Mouse (Mus musculus) hindlimb bud, embryonic 11.5 days (tissue): Measurements from ENCODE around the gene Ephb2.

ENCODE experiments used
- DNase-seq: peaks from one replicate; pipeline ENCODE4 v3.0.0-alpha.2; 2012; ENCODE audit warnings: low read depth, low spot score; ENCODE audit errors: extremely low spot score

Gene Ephb2

GRCm38 (mm10) chr4:136802446-136802845, 33.3 kb downstream of the Ephb2 start:
- DNase-seq: no peak

DNA sequence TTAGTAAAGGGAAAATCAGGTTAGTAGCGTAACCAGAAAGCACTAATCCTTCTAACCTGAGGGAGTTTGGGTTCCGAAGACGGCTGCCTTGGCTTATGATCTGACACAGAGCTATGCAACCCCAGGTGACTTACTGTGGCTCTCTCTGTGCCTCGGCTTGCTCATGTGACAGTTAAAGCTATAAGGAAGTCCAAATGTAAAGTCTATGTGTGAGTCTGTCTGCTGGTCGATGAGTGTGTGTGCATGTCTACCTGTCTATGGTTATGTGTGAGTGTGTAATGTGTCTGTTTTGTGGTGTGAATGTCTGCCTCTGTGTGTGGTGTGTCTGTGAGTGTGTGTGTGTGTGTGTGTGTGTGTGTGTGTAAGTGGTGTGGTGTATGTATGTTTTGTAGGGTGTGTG, 33.8 kb downstream of the Ephb2 start:
- DNase-seq: no peak

- no peak for DNase-seq
Measured at GRCm38 (mm10) chr4:136801463-136801862, 34.3 kb downstream of the Ephb2 start.

GRCm38 (mm10) chr4:136800366-136800765, 35.4 kb downstream of the Ephb2 start:
- DNase-seq: no peak

GRCm38 (mm10) chr4:136797677-136798569, 37.9 kb downstream of the Ephb2 start:
- no peak for DNase-seq

DNA sequence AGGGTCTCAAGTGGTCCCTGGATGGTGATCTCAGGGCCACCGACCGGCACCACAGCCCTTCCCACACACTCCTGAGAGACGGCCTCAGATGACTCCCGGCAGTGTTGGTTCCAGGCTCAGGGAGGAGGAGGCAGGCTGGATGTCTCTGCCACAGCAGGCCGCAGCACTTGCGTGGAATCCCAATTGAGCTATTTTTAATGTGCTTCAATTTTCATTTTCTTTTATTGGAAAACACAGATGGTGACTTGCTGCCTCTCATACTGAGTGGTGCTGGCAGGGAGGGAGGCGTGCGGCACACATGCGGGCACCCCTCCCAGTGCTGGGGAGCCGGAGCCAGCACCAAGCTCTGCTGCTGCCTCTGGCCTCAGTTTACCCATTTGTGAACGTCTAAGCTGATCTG, 42.5 kb downstream of the Ephb2 start:
- DNase-seq: no peak

DNA sequence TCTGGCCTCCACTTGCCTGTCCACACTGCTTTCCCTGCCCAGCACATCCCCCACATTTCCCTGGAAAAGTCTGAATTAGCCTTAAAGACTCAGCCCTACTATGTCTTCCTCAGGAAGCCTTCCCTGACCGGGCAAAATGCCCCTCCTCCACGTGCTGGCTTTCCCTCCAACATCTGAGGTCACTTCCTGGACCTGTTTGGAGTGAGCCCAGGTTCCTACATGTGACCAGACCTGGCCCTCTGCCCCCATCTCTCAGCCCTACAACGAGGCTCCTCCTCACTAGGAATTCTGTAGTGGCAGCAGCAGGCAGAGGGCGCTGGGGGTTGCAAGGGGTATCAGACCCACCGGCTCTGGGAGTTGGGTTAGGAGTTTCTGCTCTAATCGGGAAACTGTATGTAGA, 46.0 kb downstream of the Ephb2 start:
- no peak for DNase-seq

GRCm38 (mm10) chr4:136787357-136787756, 48.4 kb downstream of the Ephb2 start:
- no peak for DNase-seq

DNA sequence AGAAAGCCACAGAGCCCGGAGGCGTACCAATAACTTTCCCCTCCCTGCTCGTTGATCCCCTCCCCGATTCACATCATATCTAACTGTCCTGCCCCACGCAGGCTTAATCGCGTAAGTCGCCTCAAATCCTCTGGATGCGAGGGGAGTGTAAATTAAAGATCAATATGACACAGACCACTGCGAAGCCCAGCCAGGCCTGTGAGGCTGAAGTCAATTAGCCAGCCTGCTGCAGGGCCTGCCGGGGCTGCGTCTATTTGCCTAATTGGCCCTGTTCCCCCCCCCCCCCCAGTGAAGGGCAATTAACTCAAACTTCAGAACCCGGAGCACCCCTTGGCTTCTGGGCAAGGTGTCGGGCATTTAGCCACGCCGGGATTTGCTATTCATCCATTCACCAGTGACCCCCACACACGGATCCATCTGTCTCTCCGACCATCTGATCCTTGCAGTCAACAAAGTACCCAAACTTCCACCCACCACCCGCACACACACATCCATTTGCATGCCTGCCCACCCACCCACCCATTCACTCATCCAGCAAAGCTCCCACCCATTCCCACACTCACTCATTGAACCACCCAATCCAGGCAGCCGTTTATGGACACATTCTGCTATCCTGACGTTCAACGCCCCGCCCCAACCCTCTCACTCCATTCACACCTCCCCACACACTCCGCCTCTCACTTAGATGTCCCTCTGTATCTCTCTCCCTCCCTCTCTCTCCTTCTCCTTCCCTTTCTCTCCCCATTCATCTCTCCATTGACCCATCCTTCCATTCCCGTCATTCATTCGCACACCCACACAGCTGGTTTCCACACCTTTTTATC, 49.1 kb downstream of the Ephb2 start:
- no peak for DNase-seq

- DNase-seq: peak; percentile 57
Measured at GRCm38 (mm10) chr4:136783552-136784150, 52.1 kb downstream of the Ephb2 start.

GRCm38 (mm10) chr4:136782579-136782925, 53.2 kb downstream of the Ephb2 start:
- DNase-seq: no peak

DNA sequence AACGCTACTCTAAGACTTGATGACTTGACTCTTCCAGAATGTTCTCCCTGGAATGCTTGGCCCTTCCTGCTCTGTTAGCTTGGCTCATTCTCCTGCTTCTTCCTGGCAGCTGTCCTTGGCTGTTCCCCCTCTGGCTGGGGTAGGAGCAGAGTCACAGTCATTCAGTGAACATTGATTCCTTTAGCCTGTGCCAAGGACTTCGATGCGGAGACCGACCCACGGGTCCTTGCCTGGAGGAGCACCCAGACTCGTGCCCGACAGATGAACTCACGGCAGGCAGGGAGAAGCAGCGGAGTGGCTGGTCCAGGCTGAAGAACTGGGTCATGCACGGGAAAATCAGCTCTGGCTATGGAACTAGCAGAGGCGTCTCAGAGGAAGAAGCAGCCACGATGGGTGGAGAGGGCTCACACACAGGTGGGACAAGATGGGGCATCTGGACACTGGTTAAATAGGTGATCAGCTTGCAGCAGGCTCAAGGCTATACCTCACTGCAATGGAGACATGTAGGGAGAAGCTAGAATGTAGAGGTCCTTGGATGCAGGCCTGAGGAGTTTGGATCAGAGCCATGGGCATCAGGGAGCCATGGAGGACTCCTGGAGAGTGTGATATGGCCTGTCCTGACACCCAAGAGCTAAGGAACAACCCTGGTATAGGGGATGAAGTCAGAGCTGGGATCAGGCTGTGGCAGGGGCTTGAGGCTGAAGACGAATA, 53.8 kb downstream of the Ephb2 start:
- no peak for DNase-seq

GRCm38 (mm10) chr4:136780201-136780895, 55.4 kb downstream of the Ephb2 start:
- no peak for DNase-seq

DNA sequence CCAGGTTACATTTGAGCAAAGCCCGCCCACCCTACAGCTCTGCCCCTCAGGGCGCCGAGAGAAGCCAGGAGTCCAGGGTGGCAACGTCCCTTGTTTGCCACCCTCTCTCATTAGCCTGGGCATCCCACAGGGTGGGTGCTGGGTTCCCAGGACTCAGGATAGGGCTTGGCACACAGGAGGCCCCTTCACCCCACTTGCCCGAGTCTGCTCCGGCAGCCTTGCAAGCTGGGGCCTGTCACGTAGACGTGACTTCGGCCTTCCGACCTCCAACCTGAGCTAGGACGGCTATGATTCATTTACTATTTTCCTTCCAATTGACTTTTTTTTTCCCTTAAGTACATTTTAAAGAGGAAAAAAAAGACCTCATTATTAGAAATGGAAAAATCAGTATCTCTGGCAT, 56.6 kb downstream of the Ephb2 start:
- no peak for DNase-seq

GRCm38 (mm10) chr4:136776471-136776892, 59.3 kb downstream of the Ephb2 start:
- no peak for DNase-seq

DNA sequence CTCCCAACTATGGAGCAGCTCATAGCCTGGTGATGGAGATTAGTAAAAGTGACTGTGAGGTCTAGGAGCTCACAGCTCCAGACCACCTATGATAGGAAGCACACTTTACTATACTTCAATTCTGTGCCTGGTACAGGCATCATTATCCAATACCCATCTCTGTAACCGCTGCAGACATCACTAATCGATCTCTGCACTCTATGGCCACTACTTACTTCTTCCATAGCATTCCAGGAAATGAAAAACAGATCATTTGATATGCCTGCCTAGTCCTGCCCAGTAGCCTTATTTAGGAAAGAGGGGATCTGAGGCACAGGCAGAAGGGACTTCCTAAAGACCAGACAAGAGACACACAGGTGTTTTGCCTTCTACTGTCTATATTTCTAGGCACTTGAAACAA, 59.9 kb downstream of the Ephb2 start:
- no peak for DNase-seq

- no peak for DNase-seq
Measured at GRCm38 (mm10) chr4:136774201-136774600, 61.6 kb downstream of the Ephb2 start.

GRCm38 (mm10) chr4:136772952-136773584, 62.7 kb downstream of the Ephb2 start:
- DNase-seq: no peak

GRCm38 (mm10) chr4:136772318-136772717, 63.5 kb downstream of the Ephb2 start:
- no peak for DNase-seq

DNA sequence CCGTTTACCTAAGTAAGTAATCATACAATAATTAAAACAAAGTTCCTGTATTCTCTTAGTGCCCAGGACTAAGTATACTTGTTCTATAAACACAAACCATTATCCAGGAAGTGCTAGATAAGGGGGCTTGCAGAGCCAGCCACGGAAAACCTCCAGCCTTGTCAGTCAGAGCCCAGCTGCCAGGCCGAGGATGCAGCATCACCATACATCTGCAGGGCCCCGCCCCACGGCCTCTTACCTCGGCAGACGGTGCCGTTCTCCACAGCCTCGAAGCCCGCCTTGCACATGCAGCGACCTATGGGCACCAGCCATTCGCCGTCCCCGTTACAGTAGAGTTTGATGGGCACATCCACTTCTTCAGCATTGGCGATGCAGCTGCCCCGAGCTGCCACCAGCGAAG, 65.1 kb downstream of the Ephb2 start:
- DNase-seq: no peak
